Mouse (Mus musculus) frontal cortex, postnatal 25 days (tissue): ENCODE measurements around the gene Agfg1.

Experiments used
- DNase-seq, 2 experiments: peaks; one replicate each; pipeline ENCODE4 v3.0.0; 2022; ENCODE audit warnings: low spot score in 2 of 2

Gene Agfg1

DNA sequence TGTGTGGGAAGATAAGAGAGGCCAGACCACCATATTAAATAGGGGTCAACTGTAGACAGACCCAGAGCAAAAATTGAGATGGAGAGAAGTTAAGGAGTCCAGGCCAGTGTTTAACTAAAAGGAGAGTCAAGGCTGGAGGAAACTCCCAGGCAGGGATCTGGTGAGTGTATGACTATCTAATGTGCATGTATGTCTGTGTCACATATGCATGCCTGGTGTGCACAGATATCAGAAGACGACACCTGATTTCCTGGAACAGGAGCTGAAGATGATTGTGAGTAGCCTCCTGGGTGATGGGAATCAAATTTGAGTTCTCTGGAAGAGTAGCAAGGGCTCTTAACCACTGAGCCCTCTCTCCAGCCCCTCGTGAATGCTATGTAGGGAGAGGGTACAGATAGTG is 14.0 kb upstream of the Agfg1 start:
- DNase-seq, result no peak

DNA sequence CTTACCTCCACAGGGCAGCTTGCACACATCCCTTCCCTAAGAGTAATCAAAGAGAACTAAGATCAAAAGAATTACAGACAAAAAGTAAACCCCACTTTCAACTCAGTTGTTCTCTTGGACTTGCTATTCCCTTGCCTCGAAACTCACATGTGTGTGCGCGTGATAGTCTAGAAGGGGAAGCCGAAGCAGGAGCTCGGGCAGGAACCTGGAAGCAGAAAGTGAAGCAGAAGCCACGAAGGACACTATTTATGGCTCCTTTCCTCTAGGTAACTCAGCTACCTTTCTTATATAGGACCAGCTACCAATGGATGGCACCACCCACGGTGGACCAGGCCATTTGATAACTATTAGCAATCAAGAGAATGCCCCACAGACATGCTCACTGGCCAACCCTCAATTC is 13.5 kb upstream of the Agfg1 start:
- no peak for DNase-seq

DNA sequence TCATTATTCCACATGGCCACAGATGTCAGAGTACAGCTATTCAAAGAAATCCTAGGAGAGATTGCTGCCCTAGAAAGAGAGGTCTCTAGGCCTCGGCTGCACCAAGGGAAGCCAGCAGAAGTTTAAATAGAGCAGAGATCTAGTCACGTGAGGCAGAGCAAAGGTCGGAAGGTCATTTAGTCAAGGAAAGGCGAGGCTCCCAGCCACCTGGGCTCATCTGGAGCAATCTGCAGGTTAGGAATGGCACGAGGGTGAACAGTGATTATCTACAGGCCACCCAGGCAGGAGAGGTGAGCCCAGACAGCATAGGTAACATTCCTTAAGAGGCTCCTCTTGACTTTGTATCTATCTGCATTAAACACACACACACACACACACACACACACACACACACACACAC is 12.4 kb upstream of the Agfg1 start:
- DNase-seq, result no peak

DNA sequence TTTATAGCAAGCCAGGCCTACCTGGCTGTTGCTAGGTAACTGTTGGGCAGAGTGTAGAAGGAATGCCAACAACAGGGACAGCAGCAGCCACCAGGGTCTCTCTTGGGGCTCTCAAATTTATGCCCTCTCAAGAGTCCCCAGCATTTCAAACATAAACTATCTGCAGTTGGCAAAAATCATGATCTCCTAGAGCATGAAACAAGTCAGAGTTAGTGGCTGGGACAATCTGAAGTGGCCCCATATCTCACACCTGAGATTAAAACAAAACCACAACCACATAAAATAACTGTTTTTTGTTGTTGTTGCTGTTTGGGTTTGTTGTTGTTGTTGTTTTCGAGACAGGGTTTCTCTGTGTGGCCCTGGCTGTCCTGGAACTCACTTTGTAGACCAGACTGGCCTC is 8.5 kb upstream of the Agfg1 start:
- DNase-seq, result no peak

DNA sequence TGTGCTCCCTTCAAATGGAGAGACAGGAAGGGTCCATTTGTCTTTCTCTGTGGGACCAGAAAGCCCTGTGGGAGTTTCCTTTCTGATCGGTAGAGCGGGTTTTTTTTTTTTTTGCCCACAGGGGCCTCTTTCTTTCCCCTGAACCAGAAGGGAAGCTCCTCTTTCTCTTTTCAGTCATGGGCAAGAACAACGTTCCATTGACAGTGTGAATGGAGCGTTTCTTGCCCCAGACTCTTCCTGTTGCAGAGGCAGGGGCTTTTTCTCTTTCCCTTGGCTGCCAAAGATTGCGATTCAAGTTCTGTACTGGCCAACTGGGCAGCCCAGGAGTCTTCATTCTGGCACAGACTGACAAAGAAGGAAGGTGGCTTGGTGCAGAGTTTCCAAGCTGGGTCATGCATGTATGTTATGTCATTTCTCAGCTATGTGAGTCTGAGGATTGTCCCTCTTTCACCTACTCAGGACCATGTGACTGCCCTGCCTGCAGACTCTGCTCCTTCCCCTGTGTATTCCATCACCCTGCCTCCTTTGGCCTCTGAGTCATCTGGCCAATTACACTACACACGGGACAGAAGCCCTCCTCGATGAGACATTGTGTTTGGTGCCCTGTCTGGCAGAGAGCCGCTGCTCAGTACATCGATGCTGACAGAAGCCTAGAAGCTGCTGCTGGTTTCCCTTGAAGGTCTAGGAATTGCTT is 7.6 kb upstream of the Agfg1 start:
- no peak for DNase-seq

DNA sequence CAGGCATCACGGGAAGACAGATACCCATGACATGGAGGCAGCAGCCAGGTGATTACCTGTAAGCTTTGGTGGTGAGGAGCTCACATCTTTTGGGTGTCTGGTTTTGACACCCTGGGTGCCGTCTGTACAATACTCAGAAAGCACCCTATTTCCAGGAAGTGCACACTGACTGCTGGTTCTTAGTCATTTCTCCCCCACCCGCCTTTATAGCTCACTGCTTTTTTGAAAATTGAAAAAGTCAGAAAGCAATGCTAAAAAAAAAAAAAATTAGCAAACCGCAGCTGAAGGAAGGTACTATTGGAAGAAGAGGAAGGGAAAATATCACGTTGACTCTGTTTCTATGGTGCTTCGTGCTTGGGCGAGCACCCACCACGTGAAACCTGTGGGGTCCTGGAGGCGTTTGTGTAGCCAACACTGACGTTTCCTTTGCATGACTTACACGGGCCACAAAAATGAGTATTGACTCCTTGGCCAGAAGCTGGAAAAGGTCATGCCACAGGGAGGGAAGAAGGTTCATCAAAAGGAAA is 6.7 kb upstream of the Agfg1 start:
- no peak for DNase-seq

DNA sequence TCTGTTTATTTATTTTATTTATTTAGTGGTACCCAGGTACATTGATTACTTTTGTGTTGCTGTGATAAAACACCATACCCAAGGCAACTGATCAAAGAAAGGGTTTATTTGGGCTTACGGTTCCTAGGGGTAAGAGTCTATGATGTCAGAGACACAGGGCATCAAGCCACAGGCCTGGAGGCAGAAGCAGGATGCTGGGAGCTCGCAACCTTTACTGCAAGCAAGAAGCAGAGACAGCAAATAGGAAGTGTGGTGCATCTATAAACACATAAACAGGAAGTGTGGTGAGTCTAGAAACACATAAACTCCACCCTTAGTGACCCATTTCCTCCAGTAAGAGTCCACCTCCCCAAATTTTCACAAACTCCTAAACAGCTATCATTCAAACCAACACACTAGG is 5.8 kb upstream of the Agfg1 start:
- no peak for DNase-seq

DNA sequence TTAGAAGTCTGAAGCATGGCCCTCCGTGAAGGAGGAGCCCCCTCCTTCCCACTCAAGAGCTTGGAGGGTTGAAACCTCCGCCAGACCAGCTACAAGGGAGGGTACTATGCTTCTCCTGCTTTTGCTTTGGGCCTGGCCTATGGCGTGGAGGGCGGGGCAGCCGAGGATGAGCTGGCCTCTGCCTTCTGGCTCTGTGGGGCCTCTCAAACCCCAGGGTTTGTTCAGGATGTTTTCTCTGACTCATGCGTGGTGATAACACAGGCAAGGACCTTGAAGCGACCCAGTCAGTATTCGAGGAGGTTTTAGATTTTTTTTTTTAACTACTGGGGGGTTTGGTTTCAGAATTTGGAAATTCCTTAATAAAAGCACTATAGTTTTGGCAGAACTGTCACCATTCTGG is 4.7 kb upstream of the Agfg1 start:
- DNase-seq, result no peak

DNA sequence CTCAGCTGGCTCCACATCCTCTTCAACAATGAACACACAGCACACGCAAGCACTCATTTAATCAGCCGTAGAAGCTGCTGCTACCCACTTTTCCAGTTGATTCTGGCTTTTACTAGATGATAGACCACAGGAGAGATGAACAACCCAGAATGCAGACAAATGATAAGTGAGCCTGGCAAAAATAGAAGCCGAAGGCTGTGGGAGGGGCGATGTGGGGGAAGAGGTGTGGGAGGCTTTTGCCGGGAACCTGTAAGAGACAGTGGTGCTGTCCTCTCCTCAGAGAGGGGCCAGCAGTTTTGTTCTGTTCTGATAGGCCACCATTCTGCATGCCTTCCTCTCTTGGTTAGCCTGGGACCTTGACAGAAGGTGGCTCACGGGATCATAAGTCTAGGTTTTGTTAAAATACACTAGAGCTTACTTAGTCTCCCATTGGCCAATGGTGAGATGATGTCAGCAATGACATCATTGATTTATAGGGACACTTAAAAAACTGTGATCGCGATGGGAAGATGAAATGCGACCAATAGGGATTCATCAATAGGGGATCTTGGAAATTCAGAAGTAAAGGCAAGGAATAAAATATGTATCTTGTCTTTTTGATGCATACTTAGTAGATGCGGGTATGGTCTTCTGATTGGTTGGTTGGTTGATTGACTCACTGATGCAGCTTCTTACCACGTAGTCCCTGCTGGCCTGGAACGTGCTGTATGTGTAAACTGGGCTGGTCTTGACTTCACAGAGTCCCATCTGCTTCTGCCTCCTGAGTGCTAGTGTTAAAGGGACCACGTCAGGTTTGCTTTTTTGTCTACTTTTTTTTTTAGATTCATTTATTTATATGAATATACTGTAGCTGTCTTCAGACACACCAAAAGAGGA is 2.7 kb upstream of the Agfg1 start:
- DNase-seq, result no peak

DNA sequence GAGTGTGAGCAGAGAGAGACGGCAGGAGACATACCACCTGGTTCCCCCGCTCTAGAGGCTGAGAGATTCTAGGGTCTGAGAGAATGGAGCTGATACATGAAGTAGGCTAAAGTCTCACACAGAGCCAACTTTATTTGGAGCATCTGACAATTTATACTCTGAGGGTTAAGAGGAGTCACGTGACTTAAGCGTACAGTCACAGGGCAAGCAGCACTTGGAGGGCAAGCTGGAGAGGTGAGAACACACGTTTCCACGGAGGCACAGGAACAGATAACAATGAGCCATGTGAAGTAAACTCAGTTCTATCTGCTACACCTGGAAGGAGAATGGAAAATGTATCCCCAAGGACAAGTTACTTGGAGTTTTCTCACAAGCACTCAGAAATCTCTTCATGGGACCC is 1.7 kb upstream of the Agfg1 start:
- no peak for DNase-seq

DNA sequence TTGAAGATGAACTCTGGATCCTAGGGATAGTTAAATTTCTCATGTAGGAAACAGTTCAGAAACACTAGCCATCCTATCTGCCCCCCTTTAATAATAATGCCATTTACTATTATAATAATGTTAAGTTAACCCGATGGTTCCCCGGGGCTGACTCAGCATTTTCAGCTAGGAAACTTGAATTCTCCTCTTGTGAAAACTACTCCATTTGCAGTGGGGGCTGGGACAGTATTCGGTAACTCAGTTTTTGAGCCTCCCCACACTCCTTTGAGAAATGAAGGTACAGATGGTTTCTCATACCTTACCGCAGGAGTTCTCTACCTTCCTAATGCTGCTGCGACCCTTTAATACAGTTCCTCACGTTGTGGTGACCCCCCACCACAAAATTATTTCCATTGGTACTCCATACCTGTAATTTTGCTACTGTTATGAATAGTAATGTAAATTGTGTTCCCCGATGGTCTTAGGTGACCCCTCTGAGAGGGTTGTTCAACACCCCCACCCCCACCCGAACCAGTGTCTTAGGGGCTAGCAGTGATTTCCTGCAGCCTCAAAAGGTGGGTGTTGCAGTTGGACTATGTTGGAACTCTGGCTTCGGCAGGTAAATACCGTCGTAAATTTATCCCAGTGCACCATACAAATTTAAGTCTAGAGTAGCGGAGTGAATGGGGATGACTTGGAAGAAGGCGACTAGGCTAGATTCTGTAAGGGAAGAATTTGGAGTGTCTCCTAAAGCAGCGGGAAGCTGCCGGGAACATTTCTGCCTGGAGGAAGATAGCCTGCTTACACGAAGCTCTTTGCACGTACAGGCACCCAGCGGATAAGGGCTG is 601 bp upstream of the Agfg1 start:
- no peak for DNase-seq

DNA sequence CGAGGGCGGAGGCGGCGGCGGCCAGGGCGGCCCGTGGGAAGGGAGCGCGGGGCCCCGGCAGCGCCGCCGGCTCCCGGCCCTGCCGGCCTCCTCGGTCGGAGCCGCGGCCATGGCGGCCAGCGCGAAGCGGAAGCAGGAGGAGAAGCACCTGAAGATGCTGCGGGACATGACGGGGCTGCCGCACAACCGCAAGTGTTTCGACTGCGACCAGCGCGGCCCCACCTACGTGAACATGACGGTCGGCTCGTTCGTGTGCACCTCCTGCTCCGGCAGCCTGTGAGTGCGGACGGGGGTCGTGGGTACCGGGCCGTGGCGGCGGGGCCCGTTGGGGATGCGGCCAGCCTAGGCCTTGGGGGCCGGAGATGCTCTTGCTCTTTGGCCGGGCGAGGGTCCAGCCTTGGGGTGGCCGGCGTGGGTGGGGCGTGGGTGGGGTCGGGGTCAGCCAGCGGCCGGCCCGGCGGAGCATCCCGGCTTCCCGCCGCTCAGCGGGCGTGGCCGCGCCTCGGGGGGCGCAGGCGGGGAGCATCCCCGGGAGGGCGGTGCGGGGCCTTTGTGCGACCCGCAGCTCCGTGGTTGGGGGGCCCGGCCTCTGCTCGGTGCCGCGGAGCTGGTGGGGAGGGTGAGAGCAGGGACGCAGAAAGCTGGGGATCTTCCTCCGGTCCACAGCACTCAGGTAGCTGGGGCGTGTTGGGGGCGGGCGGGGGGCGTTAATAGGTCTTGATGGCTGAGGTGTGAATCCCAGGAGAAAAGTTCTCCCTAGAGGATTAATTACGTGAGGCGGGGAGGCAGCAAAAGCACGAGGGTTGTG is 535 bp downstream of the Agfg1 start:
- DNase-seq, result peak; percentile 11 to 24

DNA sequence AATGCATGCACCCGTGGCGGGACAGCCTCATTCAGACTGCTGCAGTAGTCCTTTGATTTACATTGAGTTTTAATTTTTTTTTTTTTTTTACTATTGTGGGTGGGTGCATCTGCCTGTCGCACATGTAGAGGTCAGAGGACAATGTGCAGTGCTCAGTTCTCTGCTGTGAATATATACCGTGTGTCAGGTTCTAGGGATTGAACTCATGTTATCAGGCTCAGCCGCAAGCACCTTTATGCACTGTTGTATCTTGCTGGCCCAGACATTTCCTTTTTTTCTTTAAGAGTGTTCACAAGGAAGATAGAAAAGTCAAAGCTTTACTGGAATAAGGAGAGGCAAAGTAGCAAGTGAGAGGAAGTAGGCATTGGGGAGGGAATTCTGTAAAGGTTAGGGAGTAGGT is 16.4 kb downstream of the Agfg1 start:
- no peak for DNase-seq

DNA sequence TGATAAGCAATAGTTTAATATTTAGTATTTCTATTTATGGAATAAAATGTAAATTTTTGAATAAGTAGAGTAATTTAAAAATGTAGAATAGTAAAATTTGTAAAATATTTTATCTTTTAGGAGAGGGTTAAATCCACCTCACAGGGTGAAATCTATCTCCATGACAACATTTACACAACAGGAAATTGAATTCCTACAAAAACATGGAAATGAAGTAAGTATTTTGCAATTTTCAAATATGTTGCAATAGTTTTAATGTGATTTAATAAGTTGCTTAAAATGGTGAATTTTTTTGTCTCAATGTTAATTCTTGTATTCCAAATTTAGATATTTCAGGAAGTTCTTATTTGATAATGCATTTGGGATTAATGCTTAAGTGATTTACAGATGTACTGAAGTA is 19.0 kb downstream of the Agfg1 start:
- no peak for DNase-seq

DNA sequence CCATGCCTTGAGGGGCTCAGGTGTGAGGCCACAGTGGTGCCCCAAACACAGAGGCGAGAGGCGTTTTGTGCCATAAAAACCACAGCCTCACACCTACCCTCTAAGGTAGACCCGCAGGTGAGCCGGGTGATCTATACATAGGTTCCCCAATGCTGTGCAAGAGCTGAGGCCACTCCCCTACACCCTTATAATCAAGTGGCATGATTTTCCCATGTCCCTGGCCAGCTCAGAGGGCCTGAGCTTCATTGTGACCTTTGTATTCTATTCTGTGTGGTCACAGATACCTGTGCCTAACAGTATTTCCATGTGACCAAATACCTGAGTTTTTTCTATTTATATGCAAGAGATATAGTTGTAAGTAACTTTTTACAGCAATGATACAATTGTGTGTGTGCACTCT is 21.1 kb downstream of the Agfg1 start:
- no peak for DNase-seq

DNA sequence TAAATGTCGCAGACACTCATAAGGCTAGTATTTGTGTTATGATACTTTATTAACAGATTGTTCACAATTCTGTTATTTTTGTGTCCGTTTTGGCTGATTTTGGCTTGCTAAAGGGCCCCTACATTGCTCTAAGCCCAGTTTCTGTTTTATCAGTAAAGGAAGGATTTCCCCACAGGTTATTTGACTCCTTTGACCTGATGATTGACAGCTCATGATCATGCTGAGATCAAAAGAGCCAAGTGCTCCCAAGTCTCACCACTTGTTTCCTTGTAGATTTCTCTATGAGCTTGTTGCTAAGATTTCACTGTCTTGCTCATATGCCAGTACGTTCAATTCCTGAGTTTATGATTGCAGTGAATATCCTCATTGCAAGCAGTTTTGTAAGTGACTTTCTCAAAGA is 30.9 kb downstream of the Agfg1 start:
- no peak for DNase-seq

DNA sequence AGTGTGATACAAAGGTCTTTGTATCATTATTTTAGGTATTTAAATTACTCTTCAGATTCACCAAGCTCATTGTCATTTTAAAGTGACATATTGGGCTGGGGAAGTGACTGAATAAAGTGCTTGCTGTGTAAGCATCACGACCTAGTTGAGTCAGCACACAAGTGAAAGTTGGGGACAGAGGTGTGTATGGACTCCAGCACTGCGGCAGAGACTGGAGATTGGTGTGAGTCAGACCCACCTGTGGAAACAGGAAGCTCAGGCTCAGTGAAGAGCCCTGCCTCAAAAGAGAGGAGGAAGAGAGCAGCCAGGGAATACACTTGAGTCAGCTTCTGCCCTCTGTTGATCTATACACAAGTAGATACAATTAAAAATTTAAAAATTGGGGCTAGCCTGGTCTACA is 39.9 kb downstream of the Agfg1 start:
- DNase-seq, result no peak

DNA sequence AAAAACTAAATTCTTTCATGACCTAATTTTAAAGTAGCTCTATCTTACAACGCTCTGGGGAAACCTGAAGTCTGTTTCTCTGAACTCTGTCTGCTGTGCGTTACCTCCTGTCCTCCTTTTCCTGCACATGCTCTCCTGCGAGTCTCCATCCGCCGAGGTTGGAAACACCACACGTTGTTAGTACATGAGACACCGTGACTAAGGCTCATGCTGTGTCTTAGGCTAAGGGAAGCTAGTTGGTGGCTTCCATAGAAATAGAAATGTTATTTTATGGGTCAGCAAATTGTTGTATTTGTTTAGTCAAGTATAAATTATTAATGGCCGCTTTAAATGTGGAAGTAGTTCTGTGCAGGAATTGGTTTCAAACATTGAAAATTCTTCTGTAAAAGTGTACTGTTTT is 40.9 kb downstream of the Agfg1 start:
- DNase-seq, result no peak

DNA sequence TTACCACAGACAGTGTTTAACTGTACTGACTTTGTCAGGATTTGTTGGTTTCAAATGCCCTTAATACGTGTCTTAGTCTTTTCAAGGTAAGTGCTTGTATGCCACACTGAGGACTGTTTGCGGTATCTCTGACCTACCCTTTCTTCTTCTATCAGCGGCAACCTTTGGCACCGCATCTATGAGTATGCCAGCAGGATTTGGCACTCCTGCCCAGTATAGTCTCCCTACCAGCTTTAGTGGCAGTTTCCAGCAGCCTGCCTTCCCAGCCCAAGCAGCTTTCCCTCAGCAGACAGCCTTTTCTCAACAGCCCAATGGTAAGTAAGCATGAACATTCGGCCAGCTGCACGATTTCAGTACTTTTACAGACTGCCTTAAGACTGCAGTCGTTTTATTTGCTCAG is 54.0 kb downstream of the Agfg1 start:
- DNase-seq, result no peak

DNA sequence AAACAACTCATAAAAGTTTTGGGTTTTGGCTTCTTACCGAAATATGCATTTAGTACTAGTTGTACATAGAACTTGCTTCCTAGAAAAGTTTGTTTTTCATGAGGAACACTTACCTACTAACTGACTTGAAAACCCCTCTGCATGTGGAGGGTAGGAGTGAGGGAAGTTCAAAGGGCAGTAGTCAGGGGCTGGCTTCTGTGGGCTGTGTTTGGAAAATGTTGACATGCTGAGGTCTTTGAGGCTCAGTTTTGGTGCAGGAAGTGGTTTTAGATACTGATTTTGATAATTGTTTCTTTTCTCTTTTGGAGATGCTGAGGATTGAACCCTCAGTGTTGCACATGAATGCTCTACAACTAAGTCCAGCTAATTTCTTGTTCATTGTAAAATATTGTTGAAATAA is 61.3 kb downstream of the Agfg1 start:
- DNase-seq, result no peak

DNA sequence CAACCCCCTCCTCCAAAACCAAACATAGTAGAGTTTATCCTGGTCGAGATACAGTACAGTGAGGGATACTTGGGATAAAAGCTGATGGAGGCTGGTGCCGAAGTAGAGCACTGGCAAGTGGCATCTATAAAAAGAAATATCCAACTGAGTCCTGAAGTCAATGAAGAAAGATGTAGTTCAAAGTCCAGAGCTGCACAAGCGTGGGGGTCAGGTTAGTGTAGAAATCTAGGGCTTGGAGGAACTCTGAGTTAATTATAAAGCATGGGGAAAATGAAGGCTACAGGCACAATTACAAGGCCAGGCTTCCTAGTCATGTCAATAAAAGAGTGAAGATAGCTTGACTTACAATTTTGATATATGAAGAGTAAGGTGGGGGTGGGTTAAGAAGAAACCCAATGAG is 61.9 kb downstream of the Agfg1 start:
- DNase-seq, result no peak

DNA sequence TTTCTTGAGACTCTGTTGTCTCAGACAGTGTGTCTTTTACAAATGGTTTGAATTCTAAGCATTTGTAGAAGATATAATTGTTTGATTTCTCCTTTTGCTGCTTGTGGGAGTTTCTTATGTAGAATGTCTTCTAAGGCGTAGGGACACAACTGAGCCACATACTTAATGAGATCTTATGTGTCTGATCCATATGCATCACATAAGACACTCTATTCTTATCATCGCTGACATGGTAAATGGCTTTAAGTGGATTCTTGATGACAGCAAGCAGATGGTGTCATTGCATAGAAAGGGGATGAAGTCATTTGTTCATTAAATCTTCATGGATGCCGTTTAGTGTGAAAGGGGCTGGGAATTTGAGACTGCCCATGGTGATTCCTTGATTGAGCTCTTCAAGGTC is 66.6 kb downstream of the Agfg1 start:
- DNase-seq, result no peak
